Mouse (Mus musculus): ENCODE results near the gene Slc43a2. TPM values are rescaled to one million over a fixed set of nuclear protein-coding genes. Genes with fewer than 3 reads are reported as not detected.

Slc43a2 gene
- polyA plus RNA-seq, 1 experiment from 2014 or later = 4.2 TPM

DNA sequence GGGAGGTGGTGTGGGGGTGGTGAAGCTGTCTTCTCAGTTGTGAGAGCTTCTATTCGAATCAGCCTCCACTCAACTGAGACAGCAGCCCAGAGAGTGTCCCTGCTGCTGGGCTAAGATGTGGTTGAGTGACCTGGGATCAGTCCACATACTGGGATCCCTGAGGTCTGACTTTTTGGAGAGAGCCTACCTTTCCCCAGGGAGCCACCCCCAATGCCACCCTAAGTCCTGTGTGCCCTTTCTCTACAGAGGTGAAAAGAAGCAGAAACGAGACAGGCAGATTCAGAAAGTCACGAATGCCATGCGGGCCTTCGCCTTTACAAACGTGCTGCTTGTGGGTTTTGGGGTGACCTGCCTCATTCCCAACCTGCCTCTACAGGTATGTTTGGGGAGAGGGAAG, 36.6 kb downstream of the Slc43a2 start:
- Histone ChIP-seq H3K27me3 (peaks cover 3% of the 10 kb centered on the region; the same call in 1 of the 2 replicates), H3K4me2 (no peak overlapping the region), H3K9me3 (replicated peaks) (no peaks in the 10 kb centered on the region), H3K36me3 (replicated peaks) (no peaks in the 10 kb centered on the region), H3K9ac (no peak overlapping the region), H3K27ac (replicated peaks) (no peak overlapping the region), H3K4me1 (replicated peaks) (peaks cover 69% of the 10 kb centered on the region), H3K4me3 (replicated peaks) (no peak overlapping the region)
- 66% methylated on average over 6 of the region's 6 CpGs for WGBS (ENCODE audit: insufficient replicate concordance)
- no peak for ATAC-seq (ENCODE audit: insufficient read depth)

DNA sequence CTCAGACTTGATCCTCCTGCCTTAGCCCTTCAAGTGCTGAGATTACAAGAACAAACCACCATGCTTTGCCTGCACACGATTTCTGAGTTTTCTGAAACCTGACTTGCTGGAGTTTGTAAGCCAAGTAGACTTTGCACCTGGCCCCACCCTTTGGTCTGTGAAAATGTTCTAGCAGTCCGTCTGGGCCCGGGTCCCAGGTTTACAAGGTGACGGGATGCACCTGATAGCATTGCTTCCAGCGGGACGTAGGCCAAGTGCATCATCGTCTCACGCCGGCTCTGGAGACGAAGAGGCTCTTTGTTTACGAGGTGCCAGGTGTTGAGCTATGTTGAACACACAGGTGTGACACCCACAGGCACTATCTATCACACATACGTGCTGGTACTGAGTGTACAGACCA, 37.5 kb downstream of the Slc43a2 start:
- Histone ChIP-seq H3K27ac (replicated peaks) (no peak overlapping the region), H3K9me3 (replicated peaks) (no peaks in the 10 kb centered on the region), H3K4me1 (replicated peaks) (peaks cover 67% of the 10 kb centered on the region), H3K4me3 (replicated peaks) (no peak overlapping the region), H3K4me2 (no peak overlapping the region), H3K36me3 (replicated peaks) (no peaks in the 10 kb centered on the region), H3K9ac (no peak overlapping the region), H3K27me3 (peaks cover 5% of the 10 kb centered on the region; the same call in 1 of the 2 replicates)
- no peak for ATAC-seq (ENCODE audit: insufficient read depth)
- 79% methylated on average over 12 of the region's 12 CpGs for WGBS (ENCODE audit: insufficient replicate concordance)

DNA sequence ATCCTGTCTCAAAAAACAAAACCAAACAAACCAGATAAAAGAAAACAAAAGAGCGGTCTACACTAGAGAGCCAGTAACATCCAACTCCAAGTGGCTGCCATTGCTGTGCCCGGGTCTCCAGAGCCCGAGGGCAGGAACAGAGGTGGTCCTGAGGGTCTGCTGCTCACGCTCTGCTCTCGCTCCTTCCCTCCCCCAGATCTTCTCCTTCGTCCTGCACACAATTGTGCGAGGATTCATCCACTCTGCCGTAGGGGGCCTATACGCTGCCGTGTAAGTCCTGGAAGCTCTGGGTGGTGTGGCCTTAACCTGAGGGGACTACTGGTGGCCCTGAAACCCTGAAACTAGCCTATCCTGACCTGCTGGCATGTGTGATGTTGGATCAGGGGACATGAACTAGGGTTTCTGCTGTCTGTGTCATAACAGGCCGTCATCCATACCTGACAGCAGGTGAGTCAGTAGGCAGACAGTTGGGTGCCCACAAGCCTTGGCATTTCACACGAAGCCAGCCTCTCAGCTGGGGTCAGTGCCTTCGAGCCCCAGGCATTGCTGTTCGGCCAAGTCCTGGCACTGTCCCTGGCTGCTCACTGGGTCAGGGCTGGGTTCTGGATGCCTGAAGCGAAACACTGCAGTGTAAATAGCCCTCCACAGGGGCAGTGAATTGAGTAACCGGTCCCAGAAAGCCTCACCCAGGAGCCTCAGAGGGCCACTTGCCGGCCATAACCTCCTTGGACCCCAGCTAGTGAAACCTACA, 39.1 kb downstream of the Slc43a2 start:
- Histone ChIP-seq H3K9ac (no peak overlapping the region), H3K4me1 (replicated peaks) (peaks cover 56% of the 10 kb centered on the region), H3K9me3 (replicated peaks) (no peaks in the 10 kb centered on the region), H3K4me3 (replicated peaks) (no peak overlapping the region), H3K36me3 (replicated peaks) (no peaks in the 10 kb centered on the region), H3K27ac (replicated peaks) (no peak overlapping the region), H3K27me3 (peaks cover 9% of the 10 kb centered on the region; the same call in 1 of the 2 replicates), H3K4me2 (peak overlapping the region; percentile 13; the same call in 1 of the 2 replicates)
- ATAC-seq (ENCODE audit: insufficient read depth) = no peak
- WGBS (ENCODE audit: insufficient replicate concordance) = 73% methylated on average over 17 of the region's 17 CpGs

DNA sequence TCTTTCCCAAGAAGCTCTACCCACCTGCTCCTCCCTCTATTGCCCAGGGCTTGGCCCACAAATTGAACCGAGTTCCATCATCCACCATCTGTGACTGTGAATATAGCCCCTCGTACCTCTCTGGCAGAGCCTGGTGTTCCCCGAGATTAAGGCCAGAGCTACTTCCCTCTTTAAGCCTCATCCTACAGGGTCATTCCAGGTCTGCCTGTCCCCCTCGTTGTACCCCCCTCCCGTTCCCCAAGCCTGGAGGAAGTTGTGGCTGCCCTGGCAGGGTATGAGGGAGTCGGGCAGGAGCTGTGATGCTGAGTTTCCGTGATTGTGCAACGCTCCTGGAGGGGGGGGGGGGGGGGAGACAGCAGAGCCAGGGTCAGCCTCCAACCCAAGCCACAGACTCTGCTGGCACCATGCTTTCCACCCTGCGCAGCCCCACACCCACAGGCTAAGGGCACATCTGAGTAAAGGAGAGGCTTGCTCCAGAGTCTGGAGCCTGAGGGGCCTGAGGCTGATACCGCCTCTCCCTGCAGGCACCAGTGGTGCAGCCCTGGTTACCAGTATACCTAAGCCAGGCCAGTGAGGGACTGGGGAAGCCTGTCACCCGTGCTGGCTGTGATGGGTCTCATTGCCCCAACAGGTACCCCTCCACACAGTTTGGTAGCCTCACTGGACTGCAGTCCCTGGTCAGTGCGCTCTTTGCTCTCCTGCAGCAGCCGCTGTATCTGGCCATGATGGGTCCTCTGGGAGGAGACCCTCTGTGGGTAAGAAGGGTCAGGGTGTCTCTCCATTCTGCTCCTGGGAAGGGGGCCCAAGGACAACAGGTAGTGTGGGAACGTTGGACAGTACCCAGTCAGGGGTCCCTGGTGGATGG, 39.9 kb downstream of the Slc43a2 start:
- WGBS (ENCODE audit: insufficient replicate concordance) = 28% methylated on average over 14 of the region's 14 CpGs
- Histone ChIP-seq H3K27ac (replicated peaks) (no peak overlapping the region), H3K4me3 (replicated peaks) (no peak overlapping the region), H3K9ac (no peak overlapping the region; the same call in 1 of the 2 replicates), H3K9me3 (replicated peaks) (no peaks in the 10 kb centered on the region), H3K4me2 (peak overlapping the region; percentile 13; the same call in 1 of the 2 replicates), H3K36me3 (replicated peaks) (no peaks in the 10 kb centered on the region), H3K27me3 (peaks cover 13% of the 10 kb centered on the region; the same call in 1 of the 2 replicates), H3K4me1 (replicated peaks) (peaks cover 51% of the 10 kb centered on the region)
- ATAC-seq (ENCODE audit: insufficient read depth) = peak; percentile 49

DNA sequence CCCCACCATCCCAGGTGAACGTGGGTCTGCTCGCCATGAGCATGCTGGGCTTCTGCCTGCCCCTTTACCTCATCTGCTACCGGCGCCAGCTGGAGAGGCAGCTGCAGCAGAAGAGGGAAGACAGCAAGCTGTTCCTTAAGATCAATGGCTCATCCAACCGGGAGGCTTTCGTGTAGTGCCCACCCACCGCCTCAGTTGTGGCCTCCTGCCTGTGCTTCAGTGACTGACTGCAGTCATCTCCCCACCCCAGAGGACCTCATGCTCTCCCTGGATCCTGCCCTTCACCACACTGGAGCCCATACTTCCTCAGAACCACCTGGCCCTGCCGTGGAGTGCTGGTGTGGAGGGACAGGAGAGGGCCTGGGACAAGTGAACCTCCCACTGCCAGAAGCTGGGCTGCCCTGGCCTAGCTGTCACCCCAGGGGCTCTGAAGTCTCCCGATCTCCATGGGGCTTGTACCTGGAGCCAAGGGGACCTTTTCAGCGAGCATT, 40.9 kb downstream of the Slc43a2 start:
- 23% methylated on average over 10 of the region's 10 CpGs for WGBS (ENCODE audit: insufficient replicate concordance)

DNA sequence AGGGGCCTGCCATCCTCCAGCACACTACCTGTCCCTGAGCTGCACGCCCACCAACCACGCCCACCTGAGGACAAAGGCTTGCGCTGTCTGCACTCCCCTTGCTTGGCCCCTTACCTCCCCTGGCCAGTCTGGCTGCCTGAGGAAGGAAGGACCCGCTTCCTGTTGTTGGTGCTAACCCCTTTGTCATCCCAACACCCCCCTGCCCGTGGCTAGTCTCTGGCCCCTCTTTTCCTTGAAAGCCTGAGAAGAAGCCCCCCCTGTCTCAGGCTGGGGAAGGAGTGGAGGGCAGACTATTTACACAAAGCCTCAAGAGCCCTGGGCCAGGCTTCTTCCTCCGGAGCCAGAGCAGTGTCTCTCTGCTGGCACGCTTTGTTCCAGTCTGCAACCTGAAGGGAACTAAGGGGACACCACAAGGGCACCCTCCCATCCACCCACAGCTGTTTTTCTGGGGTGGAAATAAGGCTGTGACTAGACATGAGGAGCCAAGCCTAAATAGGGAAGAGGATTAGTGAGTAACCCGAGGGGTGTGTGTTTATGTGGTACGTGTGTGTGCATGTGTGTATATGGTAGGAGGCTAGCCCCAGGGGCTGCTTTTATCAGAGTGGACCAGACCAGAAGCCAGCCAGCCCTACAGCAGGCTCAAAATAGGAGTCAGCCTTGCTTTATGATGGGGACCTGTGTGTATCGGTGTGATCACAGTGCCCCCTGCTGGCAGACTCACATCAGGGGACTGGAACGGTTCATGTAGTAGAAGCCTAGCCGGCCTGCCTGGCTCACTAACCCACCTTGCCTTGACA, 41.6 kb downstream of the Slc43a2 start:
- Histone ChIP-seq H3K4me3 (replicated peaks) (no peak overlapping the region), H3K9me3 (replicated peaks) (no peaks in the 10 kb centered on the region), H3K4me2 (peak overlapping the region; percentile 25), H3K9ac (no peak overlapping the region), H3K36me3 (replicated peaks) (no peaks in the 10 kb centered on the region), H3K4me1 (replicated peaks) (peaks cover 37% of the 10 kb centered on the region), H3K27ac (replicated peaks) (peak overlapping the region; percentile 52), H3K27me3 (peaks cover 13% of the 10 kb centered on the region; the same call in 1 of the 2 replicates)
- 7% methylated on average over 12 of the region's 12 CpGs for WGBS (ENCODE audit: insufficient replicate concordance)
- peak; percentile 69 for ATAC-seq (ENCODE audit: insufficient read depth)

More for the DNA sequence above, 40.9 kb downstream of the Slc43a2 start:
- Histone ChIP-seq H3K27ac (replicated peaks) (peak overlapping the region; percentile 52; the same call in 1 of the 2 replicates), H3K9ac (no peak overlapping the region), H3K4me2 (peak overlapping the region; percentile 25; the same call in 1 of the 2 replicates), H3K4me1 (replicated peaks) (peaks cover 43% of the 10 kb centered on the region), H3K36me3 (replicated peaks) (no peaks in the 10 kb centered on the region), H3K27me3 (peaks cover 13% of the 10 kb centered on the region; the same call in 1 of the 2 replicates), H3K4me3 (replicated peaks) (no peak overlapping the region), H3K9me3 (replicated peaks) (no peaks in the 10 kb centered on the region)
- ATAC-seq (ENCODE audit: insufficient read depth) = no peak

DNA sequence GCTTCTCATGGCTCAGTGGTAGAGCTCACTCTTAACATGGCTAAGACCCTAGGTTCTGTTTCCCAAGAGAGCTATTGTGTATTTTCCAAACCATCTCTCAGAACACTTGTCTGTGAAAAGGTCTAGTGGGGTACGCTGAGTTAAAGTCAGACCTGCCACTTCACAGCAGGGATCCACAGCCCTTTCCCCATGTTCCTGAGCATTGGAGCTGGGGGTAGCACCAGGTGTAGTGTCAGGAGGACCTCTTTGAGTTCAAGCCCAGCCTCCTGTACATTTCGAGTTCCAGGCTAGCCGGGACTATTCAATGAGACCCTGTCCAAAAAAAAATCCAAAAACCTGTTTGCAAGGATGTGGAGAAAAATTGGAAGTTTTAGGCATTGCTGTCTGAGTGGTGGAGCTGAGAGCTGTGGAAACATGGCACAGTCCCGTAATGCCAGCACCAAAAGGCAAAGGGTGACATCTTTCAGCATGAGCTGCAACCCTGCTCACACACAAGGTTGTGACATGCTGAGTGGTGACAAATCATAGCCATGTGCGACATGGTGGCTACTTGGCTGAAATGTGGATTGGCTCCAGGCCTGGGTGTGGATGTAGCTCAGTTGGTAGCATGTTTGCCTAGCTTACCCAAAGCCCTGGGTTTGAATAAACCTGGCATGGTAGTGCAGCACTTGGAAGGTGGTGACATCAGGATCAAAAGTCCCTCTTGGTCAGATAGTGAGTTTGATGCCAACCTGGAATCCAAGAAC, 43.1 kb downstream of the Slc43a2 start:
- Histone ChIP-seq H3K9me3 (replicated peaks) (no peaks in the 10 kb centered on the region), H3K4me3 (replicated peaks) (no peak overlapping the region), H3K27me3 (peaks cover 13% of the 10 kb centered on the region; the same call in 1 of the 2 replicates), H3K36me3 (replicated peaks) (no peaks in the 10 kb centered on the region), H3K9ac (no peak overlapping the region), H3K4me2 (no peak overlapping the region), H3K27ac (replicated peaks) (no peak overlapping the region), H3K4me1 (replicated peaks) (peaks cover 31% of the 10 kb centered on the region)
- no peak for ATAC-seq (ENCODE audit: insufficient read depth)
- 64% methylated on average over 5 of the region's 5 CpGs for WGBS (ENCODE audit: insufficient replicate concordance)

DNA sequence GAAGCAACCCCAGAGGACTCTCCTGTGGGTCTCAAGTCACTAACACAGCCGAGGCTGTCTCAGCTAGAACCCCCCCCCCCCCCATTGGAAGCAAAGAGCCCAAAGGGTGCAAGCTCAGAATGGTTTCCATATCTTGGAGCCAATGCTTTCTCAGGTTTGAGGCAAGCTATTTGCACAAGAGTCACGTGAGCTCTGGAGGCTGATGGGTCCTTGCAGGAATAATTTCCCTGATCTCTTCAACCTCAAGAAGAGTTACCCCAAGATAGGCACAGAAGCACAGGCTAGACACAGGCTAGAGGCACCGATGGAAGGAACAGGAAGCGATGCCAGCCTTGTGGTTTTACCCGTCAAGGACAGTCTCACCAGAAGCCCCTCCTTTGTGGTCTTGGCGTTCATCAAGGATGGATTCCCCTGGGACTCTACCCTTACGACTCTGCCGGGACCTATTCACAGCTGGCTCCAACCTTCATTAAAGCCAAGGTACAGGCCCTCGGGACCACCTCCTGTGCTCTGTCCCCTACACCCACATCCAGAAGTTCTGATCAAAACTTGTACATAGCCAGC, 44.1 kb downstream of the Slc43a2 start:
- H3K9ac ChIP-seq = no peak overlapping the region
- H3K4me3 ChIP-seq (replicated peaks) = no peak overlapping the region
- H3K4me2 ChIP-seq = no peak overlapping the region
- no peak for ATAC-seq (ENCODE audit: insufficient read depth)
- H3K27ac ChIP-seq (replicated peaks) = no peak overlapping the region
- 25% methylated on average over 9 of the region's 9 CpGs for WGBS (ENCODE audit: insufficient replicate concordance)
- H3K27me3 ChIP-seq = peaks cover 13% of the 10 kb centered on the region; the same call in 1 of the 2 replicates
- H3K4me1 ChIP-seq (replicated peaks) = peaks cover 27% of the 10 kb centered on the region
- H3K9me3 ChIP-seq (replicated peaks) = no peaks in the 10 kb centered on the region
- no peaks in the 10 kb centered on the region for H3K36me3 ChIP-seq (replicated peaks)

DNA sequence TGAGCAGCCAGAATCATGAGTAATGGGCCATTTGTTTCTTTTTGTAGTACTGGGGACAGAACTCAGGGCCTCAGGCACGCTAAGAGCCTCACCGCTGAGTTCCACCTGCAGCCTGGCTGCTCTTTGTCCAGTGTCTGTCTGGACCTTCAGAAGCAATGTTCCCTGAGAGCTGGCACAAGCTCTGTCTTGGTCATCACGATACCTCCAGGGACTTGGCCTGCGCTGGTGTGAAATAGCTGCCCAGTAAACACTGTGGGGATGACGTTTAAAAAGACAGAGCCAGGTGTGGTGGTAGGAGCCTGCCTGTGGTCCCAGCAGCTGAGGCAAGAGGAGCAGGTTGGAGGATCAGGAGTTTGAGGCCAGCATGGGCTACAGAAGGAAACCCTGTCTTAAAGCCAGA, 47.1 kb downstream of the Slc43a2 start:
- Histone ChIP-seq H3K36me3 (replicated peaks) (no peaks in the 10 kb centered on the region), H3K27me3 (peaks cover 10% of the 10 kb centered on the region; the same call in 1 of the 2 replicates), H3K4me3 (replicated peaks) (no peak overlapping the region), H3K4me2 (no peak overlapping the region), H3K9ac (no peak overlapping the region), H3K4me1 (replicated peaks) (0 out of 2 replicates have a peak, but pooled peaks cover 3% of the 10 kb centered on the region), H3K9me3 (replicated peaks) (no peaks in the 10 kb centered on the region), H3K27ac (replicated peaks) (no peak overlapping the region)
- WGBS (ENCODE audit: insufficient replicate concordance) = 75% methylated on average over 5 of the region's 5 CpGs
- no peak for ATAC-seq (ENCODE audit: insufficient read depth)

All from liver, embryonic 15.5 days (tissue).